Mouse (Mus musculus): ENCODE results near the gene Mypn.

DNA sequence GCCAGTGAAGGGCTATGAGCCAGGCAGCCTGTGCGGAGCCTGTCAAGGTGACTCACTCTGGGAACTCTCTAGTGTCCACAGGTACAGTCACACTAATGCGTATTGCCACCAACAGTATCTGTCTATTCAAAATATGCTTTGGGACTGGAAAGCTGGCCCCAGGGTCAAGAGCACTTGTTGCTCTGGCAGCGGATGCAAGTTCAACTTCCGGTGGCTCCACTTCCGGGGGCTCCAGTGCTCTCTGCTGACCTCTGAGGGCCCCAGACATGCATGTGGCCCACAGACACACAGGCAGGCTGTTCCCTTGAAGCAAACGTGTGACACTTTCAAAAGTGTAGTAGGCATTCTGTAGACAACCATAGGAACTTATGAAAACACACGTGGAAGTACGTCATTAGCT is 2.2 kb downstream of the Mypn start:
- no peak for TF ChIP-seq CTCF (IDR thresholded peaks at IDR 0.05; ENCODE audit: extremely low read depth, insufficient read depth, low read length)
- TF ChIP-seq POLR2A (IDR thresholded peaks at IDR 0.05; ENCODE audit: extremely low read depth, insufficient read depth, low read length) = no peak

All from cortical plate, adult 2 months (tissue).